Mouse (Mus musculus) limb, embryonic 12.5 days (tissue): ENCODE data around the gene H2afx. TPM values are rescaled to one million over a fixed set of nuclear protein-coding genes. Genes with fewer than 3 reads are reported as not detected.
"Not testable (repeated sequence)": the region's sequence is repeated elsewhere in the genome, so short reads cannot be mapped to it uniquely, and the experiment has no call there.

Experiments used
- ATAC-seq: fragments of 200-750 bp; cut with Nextera tagmentation; 2 replicates; pipeline ENCODE4 v1.8.0; 2017; ENCODE audit warnings: low read depth, moderate TSS enrichment; ENCODE audit not compliant: insufficient number of reproducible peaks, insufficient read depth, low FRiP score, low TSS enrichment
- H3K27ac ChIP-seq: fragments of 300-500 bp; sonication (generic); 2 replicates; pipeline ENCODE4 v1.5.1; 2016; ENCODE audit warnings: mild to moderate bottlenecking, moderate library complexity
- H3K27me3 ChIP-seq: fragments of 300-500 bp; sonication (generic); 2 replicates; pipeline ENCODE4 v1.6.1; 2016; ENCODE audit warnings: mild to moderate bottlenecking, moderate library complexity
- H3K36me3 ChIP-seq: fragments of 300-500 bp; sonication (generic); 2 replicates; pipeline ENCODE4 v1.6.1; 2016; ENCODE audit warnings: mild to moderate bottlenecking, moderate library complexity
- H3K4me1 ChIP-seq: fragments of 300-500 bp; sonication (generic); replicated peaks from 2 replicates; pipeline ENCODE4 v1.6.1; 2016
- H3K4me2 ChIP-seq: fragments of 300-500 bp; sonication (generic); 2 replicates; pipeline ENCODE4 v1.6.1; 2016; ENCODE audit warnings: mild to moderate bottlenecking, moderate library complexity
- H3K4me3 ChIP-seq: fragments of 300-500 bp; sonication (generic); replicated peaks from 2 replicates; pipeline ENCODE4 v1.5.1; 2016; ENCODE audit warnings: mild to moderate bottlenecking
- H3K9ac ChIP-seq: fragments of 300-500 bp; sonication (generic); replicated peaks from 2 replicates; pipeline ENCODE4 v1.6.1; 2016; ENCODE audit warnings: mild to moderate bottlenecking, moderate library complexity
- H3K9me3 ChIP-seq: fragments of 300-500 bp; sonication (generic); 2 replicates; pipeline ENCODE4 v1.6.1; 2016; ENCODE audit warnings: mild to moderate bottlenecking, moderate library complexity
- WGBS: fragments of 180-500 bp; shearing (Covaris S2); methylation state at CpG from one replicate; pipeline ENCODE4 v1.1.7; 2016; 5-methylcytosine and 5-hydroxymethylcytosine counted together
- polyA plus RNA-seq: library from polyadenylated mRNA; unstranded; fragments of >200 nt; fragmentation: Nextera tagmentation; extraction: Ambion mirVana; gene quantifications from 2 replicates; pipeline ENCODE4 v1.2.1, GENCODE M21; 2016

Gene H2afx
- polyA plus RNA-seq, 1 experiment from 2014 or later = 481 TPM

DNA sequence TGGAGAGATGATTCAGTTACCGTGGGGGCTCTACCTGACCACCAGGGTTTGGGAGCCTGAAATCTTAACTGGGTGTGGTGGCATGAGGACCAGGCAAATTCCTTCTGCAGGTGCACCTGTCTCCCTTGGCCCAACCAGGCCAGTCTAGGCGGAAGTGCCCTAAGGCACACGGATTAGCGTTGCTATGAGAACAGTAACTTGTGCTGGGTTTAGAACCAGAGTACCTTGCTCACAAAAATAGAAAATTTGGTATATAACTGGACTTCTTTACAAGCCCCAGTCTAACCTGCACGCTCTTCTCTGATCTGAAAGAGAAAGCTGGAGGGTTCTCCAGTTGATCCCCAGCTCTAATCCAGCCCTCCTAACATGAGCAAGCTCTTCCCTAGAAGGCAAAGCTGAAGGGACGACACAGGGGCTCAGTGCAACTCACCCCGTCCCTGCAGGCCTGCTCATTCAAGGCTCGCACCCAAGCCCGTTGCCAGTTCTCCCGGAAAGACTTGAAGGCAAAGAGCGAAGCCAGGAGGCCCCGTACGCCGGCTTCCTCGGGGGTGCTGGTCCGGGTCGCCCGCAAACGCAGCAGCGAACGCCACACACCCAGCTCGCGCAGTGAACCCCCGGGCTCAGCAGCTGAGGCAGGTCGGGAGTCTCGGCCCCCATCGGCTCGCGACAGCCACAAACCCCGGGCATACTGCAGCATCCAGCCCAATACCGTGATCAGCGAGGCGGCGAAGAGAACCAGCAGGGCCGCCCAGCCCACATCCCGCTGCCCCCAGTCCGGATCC is 15.2 kb upstream of the H2afx start:
- peak; percentile 22; the same call in 1 of the 2 replicates for ATAC-seq
- Histone ChIP-seq H3K9ac (peak overlapping the region; percentile 80), H3K4me2 (peak overlapping the region; percentile 96), H3K36me3 (peaks cover 29% of the 10 kb centered on the region), H3K27ac (peak overlapping the region; percentile 41; the same call in 1 of the 2 replicates), H3K4me3 (peak overlapping the region; percentile 89), H3K4me1 (peaks cover 21% of the 10 kb centered on the region), H3K27me3 (no peaks in the 10 kb centered on the region), H3K9me3 (no peaks in the 10 kb centered on the region)
- 3% methylated on average over 37 of the region's 37 CpGs for WGBS

DNA sequence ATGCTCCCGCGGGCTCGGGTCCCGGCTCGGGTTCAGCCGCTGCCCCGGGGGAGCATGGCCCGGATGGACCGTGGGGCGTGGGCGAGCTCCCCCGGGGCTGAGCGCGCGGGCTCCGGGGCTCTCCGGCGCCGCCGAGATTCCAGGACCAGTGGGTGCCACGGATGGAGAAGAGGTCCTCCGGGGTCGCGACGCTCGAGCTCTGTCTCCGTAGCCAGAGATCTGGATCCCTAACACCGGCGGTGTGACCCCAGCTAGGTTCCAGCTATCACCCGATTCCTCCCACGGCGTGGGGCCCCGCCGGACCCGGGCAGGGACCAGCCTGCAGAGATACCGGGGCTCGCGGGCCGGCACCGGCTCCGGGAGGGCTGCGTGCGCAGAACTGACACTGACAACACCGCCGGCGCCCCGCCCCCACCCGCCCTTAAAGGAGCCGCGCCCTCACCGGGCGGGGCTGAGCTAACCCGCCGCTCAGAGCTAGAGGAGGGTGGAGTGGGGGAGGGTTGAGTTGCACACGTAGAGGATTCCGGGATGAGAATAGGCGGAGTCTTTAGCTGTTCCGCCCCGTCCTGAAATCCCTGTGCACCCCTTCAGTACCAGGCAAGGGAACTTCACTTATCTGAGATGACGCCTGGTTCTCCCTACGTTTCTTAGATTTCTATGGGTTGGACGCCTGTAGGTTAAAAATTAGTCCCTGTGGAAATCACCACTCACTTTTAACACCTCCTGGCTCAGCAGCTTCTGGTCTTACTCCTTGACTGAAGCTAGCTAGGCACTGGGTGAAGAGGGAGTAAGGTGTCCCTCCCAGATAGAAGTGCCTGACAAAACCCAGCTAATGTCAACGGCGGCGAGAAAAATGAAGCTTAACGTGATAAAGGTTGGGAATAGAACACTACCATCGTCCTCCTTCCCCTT is 14.4 kb upstream of the H2afx start, which contains the start of gene C2cd2l:
Gene C2cd2l, minus strand, starts transcription at position 399 of the 912 bp plus-strand sequence.
- H3K4me3 ChIP-seq = peak within 1 kb of the TSS; percentile 89
- no peaks in the 10 kb centered on the region for H3K9me3 ChIP-seq
- H3K36me3 ChIP-seq = peaks cover 21% of the 10 kb centered on the region
- H3K4me1 ChIP-seq = peaks cover 21% of the 10 kb centered on the region
- under 1% methylated on average over 66 of the region's 67 CpGs for WGBS
- H3K27ac ChIP-seq = peak within 1 kb of the TSS; percentile 59; the same call in 1 of the 2 replicates
- no peaks in the 10 kb centered on the region for H3K27me3 ChIP-seq
- peak within 1 kb of the TSS; percentile 96 for H3K4me2 ChIP-seq
- ATAC-seq = peak; percentile 95
- H3K9ac ChIP-seq = peak within 1 kb of the TSS; percentile 80

DNA sequence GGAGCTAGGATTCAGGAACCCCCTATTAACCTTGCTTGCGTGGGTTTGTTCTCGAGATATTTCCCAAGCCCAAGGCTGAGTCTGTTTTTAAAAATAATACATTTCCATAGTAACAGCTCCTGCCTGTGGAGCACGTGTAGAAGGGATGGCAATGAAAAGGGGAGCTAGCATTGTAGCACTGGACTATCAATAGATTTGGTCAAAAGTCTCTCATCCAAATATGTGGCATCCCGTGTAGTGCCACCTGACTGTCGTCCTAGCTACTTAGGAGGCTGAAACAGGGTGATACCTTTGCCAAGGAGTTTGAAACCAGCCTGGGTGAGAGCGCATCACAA is 13.7 kb upstream of the H2afx start:
- no peak; the same call in 1 of the 2 replicates for ATAC-seq
- 26% methylated on average over 6 of the region's 6 CpGs for WGBS
- H3K36me3 ChIP-seq = peaks cover 15% of the 10 kb centered on the region
- peaks cover 24% of the 10 kb centered on the region for H3K4me1 ChIP-seq
- no peaks in the 10 kb centered on the region for H3K9me3 ChIP-seq
- peak overlapping the region; percentile 59; the same call in 1 of the 2 replicates for H3K27ac ChIP-seq
- no peaks in the 10 kb centered on the region for H3K27me3 ChIP-seq
- peak overlapping the region; percentile 89 for H3K4me3 ChIP-seq
- peak overlapping the region; percentile 96 for H3K4me2 ChIP-seq
- peak overlapping the region; percentile 51; the same call in 1 of the 2 replicates for H3K9ac ChIP-seq

DNA sequence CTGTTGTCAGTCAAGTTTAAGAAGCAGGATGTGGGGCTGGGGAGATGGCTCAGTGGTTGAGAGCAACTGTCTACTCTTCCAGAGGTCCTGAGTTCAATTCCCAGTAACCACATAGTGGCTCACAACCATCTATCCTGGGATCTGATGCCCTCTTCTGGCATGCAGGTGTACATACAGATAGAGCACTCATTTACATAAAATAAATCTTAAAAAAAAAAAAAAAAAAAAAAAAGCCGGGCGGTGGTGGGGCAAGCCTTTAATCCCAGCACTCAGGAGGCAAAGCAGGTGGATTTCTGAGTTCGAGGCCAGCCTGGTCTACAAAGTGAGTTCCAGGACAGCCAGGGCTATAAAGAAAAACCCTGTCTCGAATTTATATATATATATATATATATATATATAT is 10.8 kb upstream of the H2afx start:
- H3K4me1 ChIP-seq = peaks cover 28% of the 10 kb centered on the region
- not testable (repeated sequence) for H3K9me3 ChIP-seq, H3K4me3 ChIP-seq, H3K27ac ChIP-seq, H3K36me3 ChIP-seq, H3K9ac ChIP-seq, H3K4me2 ChIP-seq, H3K27me3 ChIP-seq, ATAC-seq
- WGBS = 79% methylated on average over 3 of the region's 4 CpGs

DNA sequence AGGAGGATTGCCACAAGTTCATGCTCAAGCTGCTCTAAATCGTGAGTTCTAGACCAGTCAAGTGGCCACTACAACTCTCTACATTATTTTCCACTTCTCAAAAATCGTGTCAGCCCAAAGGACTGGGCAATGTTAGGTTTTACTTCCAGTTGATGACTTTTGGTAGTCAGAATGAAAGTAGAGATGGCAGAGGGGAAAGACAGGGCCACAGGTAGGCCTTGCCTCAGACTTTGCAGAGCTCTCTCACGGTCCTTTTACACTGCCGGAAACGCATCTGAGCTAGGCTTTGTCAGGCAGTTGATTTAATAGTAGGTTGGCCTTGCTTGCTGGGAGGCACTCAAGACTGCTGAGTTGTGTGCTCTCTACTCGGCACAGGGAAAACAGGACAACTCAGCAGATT is 10.3 kb upstream of the H2afx start:
- peaks cover 9% of the 10 kb centered on the region for H3K36me3 ChIP-seq
- WGBS = 79% methylated on average over 6 of the region's 6 CpGs
- no peak overlapping the region for H3K9ac ChIP-seq
- no peak overlapping the region for H3K4me3 ChIP-seq
- ATAC-seq = no peak
- no peaks in the 10 kb centered on the region for H3K27me3 ChIP-seq
- H3K4me2 ChIP-seq = no peak overlapping the region
- no peaks in the 10 kb centered on the region for H3K9me3 ChIP-seq
- no peak overlapping the region for H3K27ac ChIP-seq
- H3K4me1 ChIP-seq = peaks cover 23% of the 10 kb centered on the region

DNA sequence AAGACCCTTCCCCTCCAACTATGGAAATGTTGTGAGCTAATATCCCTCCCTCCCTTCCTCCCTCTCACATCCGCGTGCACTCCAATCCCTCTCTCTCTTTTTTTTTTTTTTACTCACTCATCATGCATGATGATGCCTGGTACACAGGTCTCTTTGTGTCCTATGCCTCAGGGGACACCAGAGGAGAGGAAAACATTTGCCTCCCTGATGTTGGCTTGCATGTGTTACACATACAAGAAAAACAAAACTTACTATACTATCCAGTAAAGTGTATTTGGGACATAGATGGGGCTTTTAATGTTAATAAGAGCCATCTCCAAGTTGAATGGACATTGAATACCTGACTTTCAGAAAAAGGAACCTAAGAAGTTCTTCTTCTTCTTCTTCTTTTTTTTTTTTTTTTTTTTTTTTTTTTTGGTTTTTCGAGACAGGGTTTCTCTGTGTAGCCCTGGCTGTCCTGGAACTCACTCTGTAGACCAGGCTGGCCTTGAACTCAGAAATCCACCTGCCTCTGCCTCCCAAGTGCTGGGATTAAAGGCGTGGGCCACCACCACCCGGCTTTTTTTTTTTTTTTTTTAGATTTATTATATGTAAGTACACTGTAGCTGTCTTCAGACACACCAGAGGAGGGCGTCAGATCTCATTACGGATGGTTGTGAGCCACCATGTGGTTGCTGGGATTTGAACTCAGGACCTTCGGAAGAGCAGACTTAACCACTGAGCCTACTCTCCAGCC is 9.3 kb upstream of the H2afx start:
- peaks cover 18% of the 10 kb centered on the region for H3K36me3 ChIP-seq
- 77% methylated on average over 7 of the region's 8 CpGs for WGBS
- H3K27me3 ChIP-seq, H3K9me3 ChIP-seq, ATAC-seq, H3K9ac ChIP-seq: not testable (repeated sequence)
- peak overlapping the region; percentile 75 for H3K4me3 ChIP-seq
- peaks cover 19% of the 10 kb centered on the region for H3K4me1 ChIP-seq
- peak overlapping the region; percentile 79 for H3K4me2 ChIP-seq
- H3K27ac ChIP-seq = peak overlapping the region; percentile 95

DNA sequence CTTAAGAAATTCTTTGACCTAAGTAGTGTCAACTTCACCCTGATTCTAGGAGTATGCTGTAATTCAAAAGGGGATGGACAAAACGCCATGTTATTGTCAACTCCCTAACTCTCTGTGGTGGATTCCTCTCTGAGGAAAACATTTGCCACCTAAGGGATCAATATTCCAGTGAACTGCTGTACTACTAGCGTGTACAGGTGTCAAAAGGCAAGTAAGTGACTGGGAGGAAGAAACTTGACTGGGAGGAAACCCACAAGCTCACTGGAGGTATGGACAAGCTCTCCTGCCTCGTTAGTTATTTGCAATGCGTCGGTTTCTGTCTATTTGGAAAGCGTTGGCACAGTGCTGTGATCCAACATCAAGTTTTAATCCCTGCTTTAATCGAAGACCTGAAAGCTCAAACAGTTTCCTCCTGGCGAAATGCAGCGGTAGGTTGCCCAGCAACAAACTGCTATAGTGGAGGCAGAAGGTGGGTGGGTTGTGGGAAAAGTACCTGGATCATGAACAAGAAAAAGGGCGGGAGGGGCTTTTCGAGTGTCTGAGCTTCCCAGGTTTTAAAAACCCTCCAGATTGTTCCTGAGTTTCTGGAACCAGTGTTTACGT is 8.6 kb upstream of the H2afx start, which contains the start of gene Dpagt1:
Gene Dpagt1, plus strand, starts transcription at position 252 of the 603 bp plus-strand sequence.
- no peak for ATAC-seq

DNA sequence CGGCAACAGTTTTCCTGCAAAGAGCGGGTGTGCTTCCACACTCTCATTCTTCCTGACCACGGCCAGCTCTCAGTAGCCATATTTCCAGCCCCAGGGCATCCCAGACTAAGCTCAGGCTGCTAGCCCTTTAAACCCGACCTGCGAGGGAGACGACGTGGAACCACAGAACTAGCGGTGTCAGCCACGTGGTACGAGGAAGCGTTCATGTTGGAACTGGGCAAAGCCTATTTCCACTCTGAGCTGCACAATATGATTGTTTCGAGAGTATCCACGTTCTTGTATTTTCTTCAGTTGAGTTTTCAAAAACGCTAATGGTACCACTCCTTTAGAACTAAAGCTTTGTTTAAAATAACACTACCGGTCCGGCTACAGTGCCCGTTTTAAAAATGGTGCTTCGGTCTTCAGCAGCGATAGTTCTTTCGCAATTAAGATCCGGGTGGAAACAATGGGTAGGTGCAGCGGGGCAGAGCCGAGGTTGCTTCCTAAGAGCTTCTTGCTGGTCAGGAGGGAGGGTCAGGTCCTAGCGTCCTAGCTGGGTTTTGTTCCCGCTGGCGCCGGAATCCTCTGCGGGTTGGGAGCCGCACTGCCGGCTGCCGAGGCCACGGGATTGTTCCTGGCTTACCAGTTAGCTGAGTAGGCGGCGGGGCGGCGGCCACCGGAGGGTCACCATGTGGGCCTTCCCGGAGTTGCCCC is 8.0 kb upstream of the H2afx start:
- H3K4me2 ChIP-seq = peak overlapping the region; percentile 79
- WGBS = under 1% methylated on average over 38 of the region's 38 CpGs

More for the DNA sequence above, 8.6 kb upstream of the H2afx start, which contains the start of gene Dpagt1:
- Histone ChIP-seq H3K27me3 (no peaks in the 10 kb centered on the region), H3K4me3 (peak within 1 kb of the TSS; percentile 75), H3K9me3 (no peaks in the 10 kb centered on the region), H3K36me3 (peaks cover 25% of the 10 kb centered on the region), H3K27ac (peak within 1 kb of the TSS; percentile 95), H3K4me1 (peaks cover 14% of the 10 kb centered on the region), H3K9ac (peak within 1 kb of the TSS; percentile 88), H3K4me2 (peak within 1 kb of the TSS; percentile 79)
- WGBS = 3% methylated on average over 12 of the region's 12 CpGs

DNA sequence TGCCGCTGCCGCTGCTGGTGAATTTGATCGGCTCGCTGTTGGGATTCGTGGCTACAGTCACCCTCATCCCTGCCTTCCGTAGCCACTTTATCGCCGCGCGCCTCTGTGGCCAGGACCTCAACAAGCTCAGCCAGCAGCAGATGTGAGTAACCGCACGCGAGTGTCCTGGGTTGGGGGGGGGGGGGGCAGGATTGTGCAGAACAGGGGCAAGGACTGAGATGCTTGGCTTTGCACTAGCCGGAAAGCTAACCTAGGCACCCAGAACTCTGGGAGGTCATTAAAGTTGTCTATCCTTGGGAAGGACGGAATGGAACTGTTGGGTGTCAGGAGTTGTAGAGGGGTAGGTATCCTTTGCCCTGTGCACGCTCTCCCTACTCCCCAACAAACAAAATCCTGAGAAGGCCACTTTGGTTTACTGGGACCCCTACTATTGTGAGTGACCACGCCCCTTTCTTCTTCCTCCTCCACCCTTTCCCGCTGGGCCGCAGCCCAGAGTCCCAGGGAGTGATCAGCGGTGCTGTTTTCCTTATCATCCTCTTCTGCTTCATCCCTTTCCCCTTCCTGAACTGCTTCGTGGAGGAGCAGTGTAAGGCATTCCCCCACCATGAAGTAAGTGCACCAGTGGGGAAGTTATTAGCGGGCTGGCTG is 7.3 kb upstream of the H2afx start:
- no peaks in the 10 kb centered on the region for H3K9me3 ChIP-seq
- peak overlapping the region; percentile 75 for H3K4me3 ChIP-seq
- H3K4me1 ChIP-seq = peaks cover 13% of the 10 kb centered on the region
- peak overlapping the region; percentile 88 for H3K9ac ChIP-seq
- WGBS = 1% methylated on average over 22 of the region's 22 CpGs
- ATAC-seq = 0 out of 2 replicates have a peak, but pooled peaks have one; percentile 34
- no peaks in the 10 kb centered on the region for H3K27me3 ChIP-seq
- H3K27ac ChIP-seq = peak overlapping the region; percentile 95
- H3K36me3 ChIP-seq = peaks cover 38% of the 10 kb centered on the region
- peak overlapping the region; percentile 79 for H3K4me2 ChIP-seq

More for the DNA sequence above, 8.0 kb upstream of the H2afx start:
- Histone ChIP-seq H3K27ac (peak overlapping the region; percentile 95), H3K9ac (peak overlapping the region; percentile 88), H3K4me1 (peaks cover 13% of the 10 kb centered on the region), H3K36me3 (peaks cover 31% of the 10 kb centered on the region), H3K9me3 (no peaks in the 10 kb centered on the region), H3K4me3 (peak overlapping the region; percentile 75), H3K27me3 (no peaks in the 10 kb centered on the region)
- peak; percentile 87 for ATAC-seq
